Mouse (Mus musculus) layer of hippocampus, adult 18-20 months (tissue): ENCODE data around the gene Hist2h2bb. TPM values are rescaled to one million over a fixed set of nuclear protein-coding genes. Genes with fewer than 3 reads are reported as not detected.
A peak's percentile ranks its signal among the peaks of the same experiment; 100 is the strongest.
"Not testable (repeated sequence)": the region's sequence is repeated elsewhere in the genome, so short reads cannot be mapped to it uniquely, and the experiment has no call there.

Experiments used
- DNase-seq, 2 experiments: peaks; one replicate each; pipeline ENCODE4 v3.0.0; 2022; ENCODE audit warnings: low spot score in 2 of 2
- long read RNA-seq: library from polyadenylated mRNA; stranded (forward); transcript quantifications from one replicate; pipeline ENCODE4 v2.0.0, GENCODE M21; 2021
- total RNA-seq, 2 experiments: library from RNA; stranded (reverse); gene quantifications; 2 replicates each; pipeline ENCODE4 v1.2.3; 2021

Hist2h2bb gene
- 100 to 1,000 TPM; 146 to 147 TPM for total RNA-seq
- long read RNA-seq = 0 reads

DNA sequence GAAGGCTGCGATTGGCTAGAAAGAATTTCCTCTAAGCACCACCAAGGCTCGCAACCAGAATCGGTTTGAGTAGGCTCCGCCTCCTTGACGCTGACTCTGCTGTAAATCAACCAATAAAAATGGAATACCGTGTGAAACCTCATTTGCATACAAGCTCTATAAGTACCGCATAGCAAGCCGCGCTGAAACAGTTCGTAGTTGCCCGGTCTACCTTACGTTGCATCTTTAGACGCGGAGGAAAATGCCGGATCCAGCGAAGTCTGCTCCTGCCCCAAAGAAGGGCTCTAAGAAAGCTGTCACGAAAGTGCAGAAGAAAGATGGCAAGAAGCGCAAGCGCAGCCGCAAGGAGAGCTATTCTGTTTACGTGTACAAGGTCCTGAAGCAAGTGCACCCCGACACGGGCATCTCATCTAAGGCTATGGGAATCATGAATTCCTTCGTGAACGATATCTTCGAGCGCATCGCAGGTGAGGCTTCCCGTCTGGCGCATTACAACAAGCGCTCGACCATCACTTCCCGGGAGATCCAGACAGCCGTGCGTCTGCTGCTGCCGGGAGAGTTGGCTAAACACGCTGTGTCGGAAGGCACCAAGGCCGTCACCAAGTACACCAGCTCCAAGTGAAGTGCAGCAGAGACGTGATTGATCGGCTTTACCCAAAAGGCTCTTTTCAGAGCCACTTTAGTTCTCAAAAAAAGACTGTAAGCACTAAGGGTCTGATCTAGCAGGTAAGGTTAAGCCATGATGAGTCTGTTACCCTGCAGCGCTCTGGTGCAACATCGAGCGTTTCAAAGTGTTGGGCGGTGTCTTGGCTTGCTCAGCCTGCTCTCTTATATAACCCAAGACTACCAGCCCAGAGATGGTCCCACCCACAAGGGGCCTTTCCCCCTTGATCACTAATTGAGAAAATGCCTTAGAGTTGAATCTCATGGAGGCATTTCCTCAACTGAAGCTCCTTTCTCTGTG lies at the start of gene Hist2h2bb:
Gene Hist2h2bb, plus strand, starts transcription at position 242 of the 964 bp plus-strand sequence.
- peak; percentile 92 to 98 for DNase-seq

- not testable (repeated sequence) for DNase-seq
These were observed 49.3 kb upstream of the Hist2h2bb start for GRCm38 (mm10) chr3:96220131-96220764.

GRCm38 (mm10) chr3:96220765-96221639 lies 48.5 kb upstream of the Hist2h2bb start, which contains the start of the genes Hist2h2ac and Hist2h2be:
Gene Hist2h2ac, minus strand, starts transcription at chr3:96220880.
Gene Hist2h2be, plus strand, starts transcription at chr3:96221119.
- DNase-seq = peak; percentile 89 to 94

GRCm38 (mm10) chr3:96221640-96222038 lies 47.9 kb upstream of the Hist2h2bb start:
- no peak for DNase-seq

- no peak for DNase-seq
These were observed 46.8 kb upstream of the Hist2h2bb start for GRCm38 (mm10) chr3:96222774-96223173.

DNA sequence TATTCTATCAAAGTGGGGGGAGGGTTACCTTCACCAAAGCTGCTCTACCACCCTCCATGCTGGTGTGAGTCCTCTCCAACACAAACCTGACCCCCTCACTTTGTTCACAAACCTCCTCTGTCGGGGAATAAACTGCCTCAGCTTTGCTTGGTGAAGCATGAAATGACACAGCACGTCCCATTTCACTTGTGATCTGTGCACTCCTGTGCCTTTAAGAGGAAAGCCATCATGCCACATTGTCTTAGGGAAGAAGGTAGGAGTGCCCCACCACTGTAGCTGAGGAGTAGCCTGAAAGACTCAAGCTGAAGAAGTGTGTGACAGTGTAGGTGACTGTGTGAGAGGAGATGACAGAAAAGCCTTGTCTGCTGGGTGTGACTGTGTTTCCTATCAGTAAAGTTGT lies 44.1 kb upstream of the Hist2h2bb start:
- DNase-seq = no peak

GRCm38 (mm10) chr3:96226695-96227648 lies 42.6 kb upstream of the Hist2h2bb start:
- no peak for DNase-seq

DNA sequence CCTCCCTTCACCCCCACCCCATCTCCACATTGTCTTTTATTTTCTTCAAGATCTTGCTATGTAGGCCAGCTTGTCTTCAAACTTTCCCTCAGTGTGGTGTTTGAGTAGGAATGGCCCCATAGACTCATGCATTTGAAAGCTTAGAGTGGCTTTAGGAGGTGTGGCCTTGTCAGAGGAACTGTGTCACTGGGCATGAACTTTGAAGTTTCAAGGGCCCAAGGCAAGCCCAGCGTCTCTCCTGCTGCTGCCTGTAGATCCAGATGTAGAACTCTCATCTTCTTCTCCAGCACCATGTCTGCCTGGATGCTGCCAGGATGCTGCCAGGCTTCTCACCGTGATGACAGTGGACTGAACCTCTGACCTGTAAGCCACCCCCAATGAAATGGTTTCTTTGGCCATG lies 40.7 kb upstream of the Hist2h2bb start:
- DNase-seq = no peak

DNA sequence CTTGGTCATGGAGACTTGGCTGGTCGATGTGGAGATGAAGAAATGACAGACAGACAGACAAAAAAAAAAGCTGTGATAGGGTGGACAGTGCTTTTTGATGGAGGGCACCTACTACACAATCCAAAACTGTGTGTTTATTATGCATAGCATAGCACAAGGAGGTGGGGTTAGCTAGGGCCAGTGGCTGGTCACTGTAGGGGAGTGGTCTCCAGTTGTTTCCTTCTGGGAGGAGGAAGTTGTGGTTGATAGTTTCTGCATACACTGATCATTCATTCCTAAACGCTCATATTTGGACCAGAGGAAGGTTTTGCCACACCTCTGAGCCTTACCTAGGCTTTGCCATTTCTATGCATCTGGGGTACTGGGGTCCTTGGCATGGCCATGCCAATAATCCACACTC lies 39.1 kb upstream of the Hist2h2bb start:
- DNase-seq = no peak

DNA sequence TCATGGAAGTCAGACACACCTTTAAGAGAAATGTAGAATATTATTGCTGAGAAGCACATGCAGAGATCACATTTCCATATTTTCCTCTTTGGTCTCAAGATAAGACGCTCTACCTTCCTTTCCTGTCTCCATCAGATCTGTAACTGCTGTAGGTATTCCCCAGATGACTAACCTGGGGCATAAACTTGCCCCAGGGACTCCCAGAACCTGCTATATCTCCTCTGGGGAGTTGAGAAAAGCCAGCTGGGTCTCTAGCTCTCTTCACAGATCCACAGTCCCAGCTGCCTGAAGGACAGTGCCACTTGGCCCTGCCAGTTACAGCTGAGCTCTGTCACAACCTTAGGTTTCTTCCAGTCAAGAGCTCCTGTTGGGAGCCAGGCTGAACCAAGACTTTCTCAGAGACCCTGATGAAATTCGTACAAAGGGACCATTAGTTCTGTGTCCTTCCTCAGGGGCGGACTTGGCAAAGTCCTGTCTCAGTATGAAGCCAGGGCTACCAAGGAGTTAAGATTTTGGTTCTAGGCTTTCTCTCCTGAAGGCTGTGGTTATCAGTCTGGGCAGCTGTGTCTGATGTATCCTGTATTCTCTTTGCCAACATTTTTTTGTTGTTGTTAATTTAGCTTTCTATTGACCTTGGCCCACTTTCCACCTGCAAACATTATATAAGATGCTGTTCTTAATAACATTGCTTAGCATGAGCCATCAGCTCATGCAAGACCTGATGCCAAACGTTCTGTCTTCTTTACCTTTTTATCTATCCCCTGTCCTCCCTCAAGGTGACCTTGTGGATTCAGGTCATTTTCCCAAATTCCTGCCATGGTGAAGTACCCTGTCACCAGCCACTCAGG lies 38.4 kb upstream of the Hist2h2bb start:
- DNase-seq = no peak

- DNase-seq = no peak
These were observed 37.8 kb upstream of the Hist2h2bb start for GRCm38 (mm10) chr3:96231758-96232120.

DNA sequence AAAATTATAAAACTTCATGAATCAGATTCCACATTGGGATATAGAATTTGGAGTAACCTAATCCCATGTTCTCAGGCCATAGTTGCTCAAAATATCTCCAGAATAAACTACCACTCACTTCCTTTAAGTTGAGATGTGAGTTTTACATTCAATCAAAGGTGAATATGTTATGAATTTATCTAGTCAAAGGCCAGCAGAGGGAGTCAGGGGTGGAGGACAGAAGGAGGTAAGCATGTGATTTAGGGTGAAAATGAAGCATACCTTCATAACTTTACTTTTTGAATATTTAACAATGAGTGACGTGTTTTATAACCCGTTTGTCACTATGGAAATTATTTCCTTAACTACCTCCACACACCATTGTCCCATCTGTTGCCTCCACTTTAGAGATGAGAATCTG lies 34.6 kb upstream of the Hist2h2bb start:
- no peak for DNase-seq

DNA sequence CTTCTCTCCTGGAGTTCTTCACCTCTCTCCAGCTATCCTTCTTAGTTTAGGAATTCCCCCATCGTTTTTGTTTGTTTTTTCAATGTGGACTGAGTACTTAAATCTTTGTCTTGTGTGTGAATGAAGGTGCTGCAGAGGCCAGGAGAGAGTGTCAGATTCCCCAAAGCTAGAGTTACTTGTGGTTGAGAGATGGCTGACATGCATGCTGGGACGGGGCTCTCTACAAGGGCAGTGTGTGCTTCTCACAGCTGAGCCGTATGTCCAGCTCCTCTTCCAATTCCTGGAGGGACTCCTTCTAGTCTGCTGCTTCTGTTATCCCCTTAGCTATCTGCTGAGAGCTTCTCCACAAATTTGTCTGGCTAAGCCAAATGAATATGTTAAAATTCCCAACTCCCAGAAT lies 33.7 kb upstream of the Hist2h2bb start:
- DNase-seq = no peak

- no peak for DNase-seq
These were observed 32.7 kb upstream of the Hist2h2bb start for GRCm38 (mm10) chr3:96236834-96237334.

DNA sequence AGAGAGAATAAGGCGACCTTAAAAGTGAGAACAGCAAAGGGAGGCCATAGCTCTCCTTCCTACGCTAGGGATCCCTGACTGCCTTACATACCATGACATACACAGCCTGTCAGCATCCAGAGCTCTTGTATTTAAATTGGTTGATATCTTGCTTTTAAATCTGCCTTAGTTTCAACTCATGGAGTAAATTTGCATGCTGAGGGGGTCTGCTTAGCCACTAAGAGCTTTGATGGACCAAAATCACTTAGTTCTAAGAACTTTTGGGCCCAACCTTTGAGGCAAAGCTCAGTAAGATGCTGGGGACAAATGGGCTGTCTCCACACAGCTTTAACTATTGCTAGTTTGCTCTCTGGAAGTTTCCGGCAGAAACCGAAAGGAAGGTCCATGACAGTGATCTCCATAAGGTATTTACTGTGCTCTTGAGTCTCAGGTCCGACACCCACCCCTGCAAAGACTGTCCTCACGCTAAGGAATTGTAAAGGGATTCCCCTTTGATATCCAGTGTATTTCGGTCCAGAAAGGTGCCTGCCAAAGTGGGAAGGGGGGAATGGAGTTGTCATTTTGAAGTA lies 32.1 kb upstream of the Hist2h2bb start:
- no peak for DNase-seq

DNA sequence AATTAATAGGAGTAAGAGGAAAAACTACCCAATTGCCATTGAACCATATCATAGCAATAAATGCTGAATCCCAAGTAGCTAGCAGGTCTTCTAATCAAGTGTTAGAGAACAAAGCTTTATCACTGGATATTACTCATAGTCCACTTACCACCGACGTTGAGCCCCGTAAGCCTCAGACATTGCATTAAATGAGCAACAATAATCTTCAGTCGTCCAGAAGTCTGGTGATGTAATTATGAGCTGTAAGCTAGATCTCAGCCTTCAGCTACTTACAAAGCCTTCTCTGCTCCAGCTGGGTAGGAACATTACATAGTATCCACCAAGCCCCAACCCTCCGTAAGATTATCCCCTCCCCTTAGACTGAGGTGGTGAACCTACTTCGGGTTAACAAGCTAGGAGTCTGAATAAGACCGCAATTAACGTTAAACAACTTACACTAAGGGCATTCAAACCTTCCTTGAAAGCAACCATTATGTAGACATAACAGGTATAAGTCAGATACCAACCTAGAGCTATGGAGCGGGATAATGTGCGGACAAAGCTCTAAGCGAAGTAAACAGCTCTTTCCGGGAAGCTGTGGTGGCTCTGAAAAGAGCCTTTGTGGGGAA lies 31.5 kb upstream of the Hist2h2bb start:
- no peak for DNase-seq

DNA sequence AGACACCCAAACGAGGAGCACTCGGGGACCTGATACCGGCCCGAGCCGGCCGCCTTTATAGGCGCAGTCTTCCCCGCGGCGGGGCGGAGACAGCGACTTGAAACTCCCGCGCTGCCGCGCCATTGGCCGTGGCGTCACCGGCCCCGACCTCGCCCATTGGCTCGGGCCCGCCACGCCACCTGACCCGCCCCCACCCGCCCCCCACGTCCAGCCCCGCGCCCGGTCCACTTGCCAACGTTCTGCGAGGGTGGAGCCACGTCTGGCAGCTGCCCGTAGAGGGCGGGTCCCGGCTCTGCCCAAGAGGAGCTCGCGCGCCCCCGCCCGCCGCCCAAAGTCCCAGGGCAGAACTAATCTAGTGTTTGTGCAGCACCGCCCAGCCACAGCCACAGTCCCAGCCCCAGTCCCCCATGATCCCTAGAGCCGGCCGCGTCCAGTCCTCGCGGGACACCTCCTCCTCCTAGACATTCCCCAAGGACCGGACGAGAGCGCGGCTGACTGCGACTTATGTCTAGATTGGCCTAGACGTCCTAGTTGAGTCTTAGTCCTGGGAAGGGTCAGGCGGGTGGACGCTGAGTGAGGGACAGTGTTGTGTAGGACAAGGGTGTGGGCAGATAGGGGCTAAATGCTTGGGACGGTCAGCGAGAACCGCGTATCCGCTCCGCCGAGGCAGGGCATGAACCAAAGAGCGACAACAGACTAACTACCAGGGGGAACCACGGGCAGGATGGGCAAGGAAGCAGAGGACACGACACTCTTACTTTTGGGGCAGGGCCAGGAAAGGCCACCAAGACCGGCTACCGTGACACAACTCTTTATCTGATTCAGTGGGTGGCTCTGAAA lies 30.4 kb upstream of the Hist2h2bb start, which contains the start of gene Hist2h3c2:
Gene Hist2h3c2, minus strand, starts transcription at position 174 of the 840 bp plus-strand sequence.
- DNase-seq = peak in 1 of 2 experiments; percentile 45
